Mouse (Mus musculus) liver, embryonic 13.5 days (tissue): ENCODE data around the gene B4galt2. TPM values are rescaled to one million over a fixed set of nuclear protein-coding genes. Genes with fewer than 3 reads are reported as not detected.

Experiments used
- ATAC-seq: fragments of 200-750 bp; cut with Nextera tagmentation; 2 replicates; pipeline ENCODE4 v1.8.0; 2017; ENCODE audit warnings: low read depth, mild to moderate bottlenecking, moderate number of reproducible peaks, moderate library complexity
- DNase-seq: peaks from one replicate; pipeline ENCODE4 v3.0.0; 2022
- H3K27ac ChIP-seq: fragments of 300-500 bp; sonication (generic); 2 replicates; pipeline ENCODE4 v1.5.1; 2015; ENCODE audit warnings: moderate library complexity, mild to moderate bottlenecking, inconsistent platforms
- H3K27me3 ChIP-seq: fragments of 300-500 bp; sonication (generic); 2 replicates; pipeline ENCODE4 v1.6.1; 2015; ENCODE audit warnings: mild to moderate bottlenecking, inconsistent platforms
- H3K36me3 ChIP-seq: fragments of 300-500 bp; sonication (generic); 2 replicates; pipeline ENCODE4 v1.6.1; 2015; ENCODE audit warnings: mild to moderate bottlenecking, inconsistent platforms
- H3K4me1 ChIP-seq: fragments of 300-500 bp; sonication (generic); replicated peaks from 2 replicates; pipeline ENCODE4 v1.6.1; 2015; ENCODE audit warnings: inconsistent platforms
- H3K4me2 ChIP-seq: fragments of 300-500 bp; sonication (generic); 2 replicates; pipeline ENCODE4 v1.6.1; 2015; ENCODE audit warnings: inconsistent platforms, mild to moderate bottlenecking, moderate library complexity
- H3K4me3 ChIP-seq: fragments of 300-500 bp; sonication (generic); replicated peaks from 2 replicates; pipeline ENCODE4 v1.5.1; 2015; ENCODE audit warnings: mild to moderate bottlenecking, inconsistent platforms
- H3K9ac ChIP-seq: fragments of 300-500 bp; sonication (generic); 2 replicates; pipeline ENCODE4 v1.6.1; 2015; ENCODE audit warnings: mild to moderate bottlenecking, inconsistent platforms
- H3K9me3 ChIP-seq: fragments of 300-500 bp; sonication (generic); replicated peaks from 2 replicates; pipeline ENCODE4 v1.6.1; 2016; ENCODE audit warnings: inconsistent platforms
- WGBS: fragments of 180-500 bp; shearing (Covaris S2); methylation state at CpG from one replicate; pipeline ENCODE4 v1.1.7; 2015; ENCODE audit not compliant: insufficient replicate concordance; 5-methylcytosine and 5-hydroxymethylcytosine counted together
- polyA plus RNA-seq: library from polyadenylated mRNA; unstranded; fragments of >200 nt; fragmentation: Nextera tagmentation; extraction: Ambion mirVana; gene quantifications from 2 replicates; pipeline ENCODE4 v1.2.1, GENCODE M21; 2015

The B4galt2 gene
- polyA plus RNA-seq, 1 experiment from 2014 or later = 1.9 TPM

- H3K4me1 ChIP-seq = peaks cover 83% of the 10 kb centered on the region
Observed at GRCm38 (mm10) chr4:117834845-117835530, 48.3 kb downstream of the B4galt2 start.

GRCm38 (mm10) chr4:117834457-117834844 lies 48.8 kb downstream of the B4galt2 start, which contains the start of gene Slc6a9:
Gene Slc6a9, plus strand, starts transcription at chr4:117834506.
- peak within 1 kb of the TSS; percentile 90 for H3K4me2 ChIP-seq
- H3K4me1 ChIP-seq = peaks cover 83% of the 10 kb centered on the region
- peaks cover 26% of the 10 kb centered on the region for H3K36me3 ChIP-seq
- H3K27me3 ChIP-seq = no peaks in the 10 kb centered on the region
- H3K4me3 ChIP-seq = peak within 1 kb of the TSS; percentile 95
- ATAC-seq (no peak), DNase-seq (no peak)
- H3K27ac ChIP-seq = peak within 1 kb of the TSS; percentile 100
- WGBS = 41% methylated on average over 3 of the region's 3 CpGs
- no peaks in the 10 kb centered on the region for H3K9me3 ChIP-seq
- H3K9ac ChIP-seq = peak within 1 kb of the TSS; percentile 98

More at GRCm38 (mm10) chr4:117834845-117835530, 48.3 kb downstream of the B4galt2 start:
- H3K4me2 ChIP-seq = peak overlapping the region; percentile 90
- peak; percentile 33 for ATAC-seq
- no peaks in the 10 kb centered on the region for H3K9me3 ChIP-seq
- peak overlapping the region; percentile 98 for H3K9ac ChIP-seq
- WGBS = 3% methylated on average over 35 of the region's 36 CpGs
- H3K27me3 ChIP-seq = no peaks in the 10 kb centered on the region
- peak; percentile 78 for DNase-seq
- peak overlapping the region; percentile 95 for H3K4me3 ChIP-seq
- H3K27ac ChIP-seq = peak overlapping the region; percentile 100
- H3K36me3 ChIP-seq = peaks cover 32% of the 10 kb centered on the region

DNA sequence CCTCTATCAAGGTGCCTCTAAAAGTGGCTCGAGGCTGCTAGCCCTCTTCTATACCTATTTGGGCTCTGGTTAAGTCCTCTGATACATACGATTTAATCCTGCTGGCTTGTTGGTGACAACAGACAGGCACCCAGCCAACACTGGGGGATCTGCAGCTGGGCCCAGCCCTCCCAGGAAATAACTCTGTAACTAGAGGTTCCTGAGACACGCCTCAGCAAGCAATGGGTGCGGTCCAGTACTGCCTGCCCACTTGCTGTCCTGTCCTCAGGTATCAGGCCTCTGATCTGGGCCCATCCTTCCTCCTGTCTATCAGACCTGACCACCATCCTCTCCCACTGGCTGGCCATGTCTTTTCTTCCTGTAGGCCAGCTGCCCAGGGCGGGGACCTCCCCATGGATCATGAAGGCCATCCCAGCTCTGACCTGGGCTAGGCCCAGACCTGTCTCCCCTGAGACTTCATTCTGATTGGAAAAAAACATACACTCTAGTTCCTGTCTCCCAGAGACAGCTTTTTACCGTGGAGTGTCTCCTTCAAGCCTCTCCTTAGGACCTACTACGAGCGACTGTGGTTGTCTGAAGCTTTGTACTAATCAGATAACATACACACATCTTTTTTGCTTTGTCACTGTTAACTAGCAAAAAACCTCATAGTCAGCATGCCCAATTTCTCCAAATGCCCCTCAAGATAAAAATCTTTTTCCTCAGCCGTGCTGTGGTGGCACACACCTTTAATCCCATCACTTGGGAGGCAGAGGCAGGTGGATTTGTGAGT lies 51.2 kb downstream of the B4galt2 start:
- Histone ChIP-seq H3K9me3 (no peaks in the 10 kb centered on the region), H3K27ac (peak overlapping the region; percentile 100), H3K4me1 (peaks cover 72% of the 10 kb centered on the region), H3K36me3 (peaks cover 3% of the 10 kb centered on the region; the same call in 1 of the 2 replicates), H3K4me3 (peak overlapping the region; percentile 35), H3K27me3 (peaks cover 21% of the 10 kb centered on the region), H3K9ac (peak overlapping the region; percentile 98), H3K4me2 (peak overlapping the region; percentile 82)
- ATAC-seq = peak; percentile 65
- DNase-seq = peak; percentile 78
- WGBS = 23% methylated on average over 9 of the region's 9 CpGs

DNA sequence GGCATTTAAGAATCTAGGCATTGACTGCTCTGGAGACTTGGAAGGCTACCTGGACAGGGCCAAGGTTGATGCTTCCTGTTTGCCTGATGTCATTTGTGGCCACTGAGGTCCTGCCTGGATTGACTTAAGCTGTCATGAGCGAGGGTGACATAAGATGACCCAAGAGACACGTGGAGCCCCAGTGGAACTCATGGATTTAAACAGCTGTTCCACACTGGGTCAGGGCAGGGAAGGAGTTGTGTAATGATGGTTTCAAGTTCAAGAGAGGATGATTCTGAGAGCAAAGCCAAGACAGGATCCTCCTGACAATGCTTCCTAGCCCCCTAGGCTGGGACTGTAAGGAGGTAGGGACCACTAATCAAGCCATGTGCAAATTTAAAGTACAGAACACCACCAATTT lies 51.8 kb downstream of the B4galt2 start:
- ATAC-seq (no peak), DNase-seq (no peak)
- peak overlapping the region; percentile 82 for H3K4me2 ChIP-seq
- peak overlapping the region; percentile 100 for H3K27ac ChIP-seq
- H3K27me3 ChIP-seq = peaks cover 27% of the 10 kb centered on the region
- H3K36me3 ChIP-seq = no peaks in the 10 kb centered on the region
- no peaks in the 10 kb centered on the region for H3K9me3 ChIP-seq
- H3K4me3 ChIP-seq = peak overlapping the region; percentile 35
- peak overlapping the region; percentile 98 for H3K9ac ChIP-seq
- 53% methylated on average over 2 of the region's 2 CpGs for WGBS
- H3K4me1 ChIP-seq = peaks cover 68% of the 10 kb centered on the region

GRCm38 (mm10) chr4:117830801-117831200 lies 52.5 kb downstream of the B4galt2 start:
- Histone ChIP-seq H3K4me3 (peak overlapping the region; percentile 23), H3K27me3 (peaks cover 33% of the 10 kb centered on the region), H3K36me3 (no peaks in the 10 kb centered on the region), H3K27ac (peak overlapping the region; percentile 100), H3K4me2 (peak overlapping the region; percentile 82), H3K9me3 (no peaks in the 10 kb centered on the region), H3K4me1 (peaks cover 68% of the 10 kb centered on the region), H3K9ac (peak overlapping the region; percentile 98)
- no peak for ATAC-seq
- WGBS = 73% methylated on average over 9 of the region's 9 CpGs
- no peak for DNase-seq

GRCm38 (mm10) chr4:117830124-117830551 lies 53.1 kb downstream of the B4galt2 start:
- peaks cover 68% of the 10 kb centered on the region for H3K4me1 ChIP-seq
- H3K4me2 ChIP-seq = peak overlapping the region; percentile 82
- H3K9ac ChIP-seq = peak overlapping the region; percentile 98
- peaks cover 40% of the 10 kb centered on the region for H3K27me3 ChIP-seq
- no peaks in the 10 kb centered on the region for H3K36me3 ChIP-seq
- peak; percentile 94 for DNase-seq
- no peaks in the 10 kb centered on the region for H3K9me3 ChIP-seq
- 3% methylated on average over 5 of the region's 5 CpGs for WGBS
- ATAC-seq = peak; percentile 91
- H3K4me3 ChIP-seq = peak overlapping the region; percentile 50
- peak overlapping the region; percentile 100 for H3K27ac ChIP-seq

GRCm38 (mm10) chr4:117829260-117830123 lies 53.8 kb downstream of the B4galt2 start:
- DNase-seq (peak; percentile 73), ATAC-seq (peak; percentile 9)
- Histone ChIP-seq H3K27me3 (peaks cover 45% of the 10 kb centered on the region), H3K4me1 (peaks cover 63% of the 10 kb centered on the region), H3K9ac (peak overlapping the region; percentile 82), H3K4me3 (peak overlapping the region; percentile 50), H3K4me2 (peak overlapping the region; percentile 82), H3K27ac (peak overlapping the region; percentile 100), H3K36me3 (no peaks in the 10 kb centered on the region), H3K9me3 (no peaks in the 10 kb centered on the region)
- 7% methylated on average over 12 of the region's 12 CpGs for WGBS

GRCm38 (mm10) chr4:117828572-117829145 lies 54.6 kb downstream of the B4galt2 start:
- Histone ChIP-seq H3K36me3 (no peaks in the 10 kb centered on the region), H3K9ac (peak overlapping the region; percentile 82), H3K4me3 (no peak overlapping the region), H3K4me2 (no peak overlapping the region), H3K27me3 (peaks cover 53% of the 10 kb centered on the region), H3K9me3 (no peaks in the 10 kb centered on the region), H3K4me1 (peaks cover 55% of the 10 kb centered on the region), H3K27ac (peak overlapping the region; percentile 100)
- no peak for ATAC-seq
- no peak for DNase-seq
- 57% methylated on average over 8 of the region's 8 CpGs for WGBS
